Mouse (Mus musculus) regulatory T cell (primary cell): ENCODE results near the gene Ube2z.
"Not testable (repeated sequence)": the region's sequence is repeated elsewhere in the genome, so short reads cannot be mapped to it uniquely, and the experiment has no call there.

Experiments used
- in situ Hi-C: fragments of 300-600 bp; cut with MboI, MseI; formaldehyde crosslinking; loops from one replicate; pipeline ENCODE4 v1.15.1; 2025; ENCODE audit warnings: high pct_unique_total_duplicates

Ube2z gene

DNA sequence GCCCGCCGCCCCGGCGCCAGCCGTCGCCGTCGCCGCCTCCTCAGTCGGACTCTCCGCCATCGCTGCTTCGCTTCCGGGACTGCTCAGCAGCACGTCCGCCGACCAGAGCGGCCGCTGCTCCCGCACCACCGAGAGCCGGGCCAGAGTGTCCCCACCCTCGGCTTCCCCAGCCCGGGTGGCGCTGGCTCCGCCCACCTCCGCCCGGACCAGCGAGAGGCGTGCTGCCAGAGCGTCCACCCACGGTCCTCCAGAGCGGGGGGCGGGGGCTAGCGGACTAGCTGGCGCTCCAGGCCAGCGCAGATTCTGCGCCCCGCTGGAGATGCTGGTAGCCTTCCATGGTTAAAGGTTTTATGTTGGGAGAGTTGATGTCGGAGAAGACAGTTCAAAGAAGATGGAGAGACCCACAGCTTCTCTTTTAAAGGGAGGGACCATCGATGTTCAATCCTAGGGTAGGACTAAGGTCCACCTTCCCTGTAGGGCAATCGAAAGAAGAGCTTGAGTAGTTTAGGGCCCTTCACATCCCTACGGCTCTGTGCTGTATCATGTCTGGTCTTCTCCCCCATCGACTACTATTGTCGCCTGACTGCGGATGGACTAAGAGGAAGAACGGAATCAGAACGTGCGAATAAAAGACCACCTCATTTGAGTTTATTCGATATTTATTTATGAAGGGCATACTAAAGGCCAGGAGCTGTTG, at the start of gene Ube2z:
Ube2z (minus strand) TSS at position 174 of the 697 bp plus-strand sequence.
- in situ Hi-C loops = no loop called here

- in situ Hi-C loops = no loop called here
These were observed 48.9 kb upstream of the Ube2z start for GRCm38 (mm10) chr11:96114077-96114476.

DNA sequence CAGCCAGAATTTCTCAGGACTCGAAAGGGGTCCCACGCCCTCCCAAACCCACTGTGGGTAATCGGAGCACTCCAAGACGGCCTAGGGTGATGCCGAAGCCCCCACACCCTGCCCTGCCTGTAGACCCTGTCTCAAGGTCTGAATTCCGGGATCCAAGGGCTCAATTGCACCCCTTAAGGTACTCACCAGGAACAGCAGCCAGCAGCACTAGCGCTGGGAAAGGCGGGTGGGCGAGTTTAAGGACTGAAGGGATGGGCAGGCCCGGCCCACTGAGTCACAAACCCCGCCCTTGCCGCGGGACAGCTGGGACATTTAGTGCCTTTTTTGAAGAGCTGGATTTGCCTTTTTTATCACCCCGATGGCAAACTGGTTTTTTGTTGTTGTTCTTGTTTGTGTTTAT, 46.6 kb upstream of the Ube2z start, which contains the start of gene Calcoco2:
Calcoco2 (minus strand) TSS at position 214 of the 400 bp plus-strand sequence.
- in situ Hi-C loops = no loop called here

- in situ Hi-C loops = not testable (repeated sequence)
These were observed 45.8 kb upstream of the Ube2z start for GRCm38 (mm10) chr11:96110950-96111349.

GRCm38 (mm10) chr11:96108376-96108775, 43.2 kb upstream of the Ube2z start:
- in situ Hi-C loops = no loop called here

DNA sequence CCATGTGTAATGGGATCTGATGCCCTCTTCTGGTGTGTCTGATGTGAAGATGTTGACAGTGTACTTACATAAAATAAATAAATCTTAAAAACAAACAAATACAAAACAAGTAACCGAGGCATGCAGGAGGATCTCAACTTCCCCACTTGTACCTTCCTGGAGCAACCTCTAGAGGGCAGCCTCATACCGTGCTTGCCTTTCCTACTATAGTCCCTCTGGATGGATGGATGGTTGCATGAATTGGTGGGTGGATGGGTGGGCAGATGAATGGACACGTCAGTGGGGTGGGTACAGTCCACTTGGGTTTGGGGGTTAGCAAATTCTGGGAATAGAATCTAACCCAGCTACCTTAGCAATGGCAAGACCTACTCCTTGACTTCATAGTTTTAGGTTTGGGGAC, 28.2 kb upstream of the Ube2z start:
- in situ Hi-C loops = loop anchor here (10.0 kb wide), 1 partner anchor 141 kb away; no protein-coding TSS in a partner anchor

- in situ Hi-C loops = loop anchor here (10.0 kb wide), 1 partner anchor 142 kb away; no protein-coding TSS in a partner anchor
These were observed 27.6 kb upstream of the Ube2z start for GRCm38 (mm10) chr11:96092674-96093291.

- in situ Hi-C loops = loop anchor here (10.0 kb wide), 1 partner anchor 144 kb away; no protein-coding TSS in a partner anchor
These were observed 25.9 kb upstream of the Ube2z start for GRCm38 (mm10) chr11:96091073-96091472.

DNA sequence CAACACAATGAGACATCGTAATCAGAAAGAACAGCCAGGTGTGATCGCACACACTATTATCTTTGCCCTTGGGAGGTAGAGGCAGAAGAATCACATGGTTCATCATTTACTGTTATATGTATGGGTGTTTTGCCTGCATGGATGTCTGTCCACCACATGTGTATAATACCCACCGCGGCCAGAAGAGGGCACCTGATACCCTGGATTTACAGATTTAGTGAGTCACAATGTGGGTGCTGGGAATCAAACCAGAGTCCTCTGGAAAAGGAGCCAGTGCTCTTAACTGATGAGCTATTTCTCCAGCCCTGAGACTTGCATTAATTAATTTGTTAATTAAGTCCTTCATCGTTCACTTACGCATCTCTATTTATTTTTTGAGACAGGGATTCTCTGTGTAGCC, 22.8 kb upstream of the Ube2z start:
- in situ Hi-C loops = no loop called here

DNA sequence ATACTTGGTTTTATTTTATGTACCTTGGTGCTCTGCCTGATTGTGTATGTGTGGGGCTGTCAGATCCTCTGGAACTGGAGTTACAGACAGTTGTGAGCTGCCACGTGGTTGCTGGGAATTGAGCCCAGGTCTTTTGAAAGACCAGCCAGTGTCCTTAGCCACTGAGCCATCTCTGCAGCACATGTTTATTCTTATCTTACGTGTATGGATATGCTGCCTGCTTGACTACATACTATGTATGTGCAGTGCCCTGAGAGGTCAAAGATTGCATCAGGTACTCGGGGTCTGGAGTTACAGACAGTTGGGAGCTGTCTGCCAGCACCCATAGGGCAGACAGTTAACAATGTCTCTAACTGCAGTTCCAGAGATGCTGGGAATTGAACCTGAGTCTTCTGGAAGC, 17.5 kb upstream of the Ube2z start:
- in situ Hi-C loops = no loop called here

DNA sequence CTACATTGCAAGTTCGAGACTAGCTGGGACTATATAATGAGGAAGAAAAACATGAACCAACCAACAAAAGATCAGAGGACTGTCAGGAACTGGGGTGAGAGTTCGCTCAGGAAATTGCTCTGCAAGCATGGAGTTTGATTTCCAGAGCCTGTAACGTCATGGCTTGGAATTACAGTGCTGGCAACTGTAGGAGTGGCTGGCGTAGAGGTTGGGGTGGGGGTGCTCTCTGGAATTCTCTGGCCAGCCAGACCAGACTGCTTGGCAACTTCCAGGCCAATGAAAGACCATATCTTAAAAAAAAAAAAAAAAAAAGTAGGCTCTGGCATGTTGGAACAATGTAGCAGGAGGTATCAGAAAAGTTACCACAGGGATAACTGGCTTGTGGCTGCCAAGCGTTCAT, 15.5 kb upstream of the Ube2z start:
- in situ Hi-C loops = no loop called here

GRCm38 (mm10) chr11:96076221-96077105, 11.3 kb upstream of the Ube2z start:
- in situ Hi-C loops = no loop called here

DNA sequence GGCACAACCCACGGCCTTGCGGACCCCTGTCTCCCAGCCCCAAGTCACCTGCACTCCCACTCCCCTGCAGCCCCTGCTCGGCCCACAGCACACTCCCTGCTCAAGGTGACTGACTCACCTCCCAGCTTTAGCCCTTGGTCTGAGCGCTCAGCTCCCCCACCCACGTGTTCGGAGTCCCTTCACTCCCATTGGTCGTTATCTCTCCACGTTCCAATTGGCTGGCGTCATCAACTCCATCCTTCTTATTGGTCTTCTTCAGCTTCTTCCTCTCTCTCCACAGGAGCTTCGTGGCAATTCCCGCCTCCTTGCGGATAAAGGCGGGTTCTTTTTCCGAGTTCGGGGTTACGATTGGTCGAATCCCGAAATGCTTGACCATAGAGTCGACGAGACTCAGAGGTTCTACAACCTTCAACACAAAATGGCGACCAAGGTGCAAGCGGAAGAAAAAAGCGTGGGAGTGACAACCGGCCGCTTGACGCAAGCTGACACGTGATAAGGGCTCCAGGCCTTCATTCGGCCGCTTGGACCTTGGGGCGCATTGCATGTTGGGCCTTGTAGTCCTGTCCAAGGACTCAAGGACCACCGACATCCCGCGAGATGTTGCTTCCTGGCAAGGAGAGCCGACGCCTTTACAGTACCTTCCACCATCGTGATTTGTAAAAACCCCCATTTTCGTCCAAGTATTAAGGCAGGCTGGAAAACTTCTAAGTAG, 10.5 kb upstream of the Ube2z start, which contains the start of gene Atp5g1:
Atp5g1 (minus strand) TSS at position 162 of the 712 bp plus-strand sequence.
- in situ Hi-C loops = no loop called here

DNA sequence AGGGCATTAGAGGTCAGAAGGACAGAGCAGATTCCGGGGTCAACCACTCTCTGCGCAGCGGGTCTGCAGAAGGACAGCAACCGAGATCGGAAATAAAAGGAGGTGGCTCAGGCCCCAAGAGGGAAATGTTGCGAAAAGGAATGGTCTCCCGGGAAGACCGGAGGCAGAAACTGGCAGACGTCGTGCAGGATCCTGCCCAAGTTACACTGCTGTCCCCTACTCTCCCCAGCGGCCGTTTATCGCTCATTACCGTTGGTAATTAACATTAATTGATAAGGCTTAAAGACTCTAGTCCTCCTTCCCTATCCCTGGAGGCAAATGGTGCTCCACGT, 10.0 kb upstream of the Ube2z start:
- in situ Hi-C loops = no loop called here

DNA sequence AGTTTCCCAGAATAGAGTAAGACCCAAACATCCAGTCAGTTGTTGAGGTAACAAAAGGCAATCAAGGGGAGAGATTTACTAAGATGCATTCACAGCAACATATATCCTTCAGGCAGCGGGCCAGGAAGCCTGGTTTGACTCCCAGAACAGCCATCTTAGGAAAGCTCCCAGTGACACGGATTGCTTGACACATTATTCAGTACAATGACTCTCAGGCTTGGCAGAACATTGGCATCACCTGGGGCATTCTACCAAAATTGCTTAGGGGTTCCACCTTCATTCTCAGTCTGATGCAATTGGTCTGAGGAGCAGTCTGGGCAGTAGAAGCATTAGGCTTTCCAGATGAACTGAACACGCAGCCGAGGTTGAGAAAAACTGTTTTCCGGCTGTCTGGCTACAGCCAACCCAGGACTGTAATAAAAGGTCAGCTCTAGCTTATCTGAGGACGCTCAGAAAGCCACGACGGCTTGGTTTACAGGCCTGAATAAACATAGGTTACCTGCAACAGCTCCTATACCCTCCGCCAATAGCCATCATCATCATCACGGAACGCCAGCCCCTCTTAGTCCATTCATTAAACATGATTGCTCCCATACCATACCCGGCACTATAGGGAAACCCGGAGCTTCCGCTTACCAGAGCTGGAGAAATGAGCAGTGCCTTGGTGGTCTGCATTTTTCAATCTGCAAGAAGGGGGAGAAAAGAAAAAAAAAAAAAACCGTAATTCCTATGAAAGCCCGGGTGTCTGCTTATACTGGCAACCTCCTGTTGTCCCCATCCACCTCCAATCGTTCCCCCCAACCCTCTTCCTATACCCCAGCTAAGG, 9.4 kb upstream of the Ube2z start:
- in situ Hi-C loops = no loop called here

DNA sequence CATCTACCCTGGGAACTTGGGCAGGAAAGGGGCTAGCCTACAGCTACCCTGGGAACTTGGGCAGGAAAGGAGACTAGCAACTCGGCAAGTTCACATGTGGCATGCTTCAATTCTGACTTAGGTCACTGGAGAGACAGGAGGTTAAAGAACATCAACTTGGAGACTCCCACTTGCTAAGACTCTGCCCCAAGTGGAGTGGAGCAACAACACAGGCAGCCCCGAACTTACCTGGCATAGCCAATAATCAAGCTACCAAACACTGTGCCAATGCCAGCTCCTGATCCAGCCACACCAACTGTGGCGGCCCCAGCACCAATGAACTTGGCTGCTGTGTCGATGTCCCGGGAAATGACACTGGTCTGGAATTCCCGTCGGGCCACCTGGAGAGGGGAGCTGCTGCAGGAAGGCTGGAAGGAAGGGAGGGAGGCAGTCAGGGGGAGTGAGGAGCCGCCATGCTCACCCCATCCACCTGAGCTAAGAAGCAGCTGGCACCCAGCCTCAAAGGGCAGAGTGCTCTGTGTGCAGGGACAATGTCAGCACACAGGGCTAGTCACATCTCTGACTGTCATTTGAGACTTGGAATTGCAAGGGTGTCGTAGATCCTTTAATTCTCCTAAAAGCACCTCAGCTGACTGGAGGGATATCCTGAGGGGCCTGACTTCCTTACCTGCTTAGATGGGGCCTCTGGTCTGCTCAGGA, 8.3 kb upstream of the Ube2z start:
- in situ Hi-C loops = no loop called here

DNA sequence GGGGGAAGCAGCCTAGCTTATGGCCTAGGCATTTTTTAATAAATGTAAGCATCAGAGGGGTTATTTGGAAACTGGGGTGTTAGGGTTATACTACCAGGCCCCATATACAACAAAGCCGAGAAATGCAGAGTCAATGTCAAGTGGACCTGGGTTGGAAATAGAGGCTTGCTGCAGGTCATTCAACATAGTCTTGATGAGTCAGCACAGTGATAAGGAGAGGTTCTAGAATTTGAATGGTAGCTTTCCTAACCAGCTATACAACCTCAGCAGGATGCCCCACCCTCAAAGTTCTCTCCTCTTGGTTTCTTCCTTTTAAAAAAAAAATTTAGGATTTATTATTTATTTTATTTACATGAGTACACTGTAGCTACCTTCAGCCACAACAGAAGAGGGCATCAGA, 5.8 kb upstream of the Ube2z start:
- in situ Hi-C loops = no loop called here

GRCm38 (mm10) chr11:96070353-96070752, 5.2 kb upstream of the Ube2z start:
- in situ Hi-C loops = no loop called here

DNA sequence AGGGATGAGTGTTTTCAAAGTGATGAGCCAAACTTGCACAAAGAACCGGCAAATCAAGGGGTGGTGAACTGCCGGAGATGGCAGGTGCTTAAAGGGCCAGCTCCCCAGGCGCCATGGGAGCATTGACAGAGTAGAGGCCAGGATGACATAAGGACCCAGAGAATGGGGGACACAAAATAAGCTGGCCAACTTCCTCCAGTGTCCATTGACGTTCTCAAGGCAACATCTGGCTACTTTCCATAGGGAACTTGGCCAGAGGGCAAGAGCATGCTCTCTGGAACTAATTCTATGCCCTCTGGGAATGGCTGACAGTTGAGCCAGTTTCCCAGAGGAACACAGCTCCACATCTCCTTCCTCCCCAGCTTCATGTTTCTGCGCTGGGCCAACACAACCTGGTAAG, 3.0 kb upstream of the Ube2z start:
- in situ Hi-C loops = no loop called here
